In the genomic region with DNA sequence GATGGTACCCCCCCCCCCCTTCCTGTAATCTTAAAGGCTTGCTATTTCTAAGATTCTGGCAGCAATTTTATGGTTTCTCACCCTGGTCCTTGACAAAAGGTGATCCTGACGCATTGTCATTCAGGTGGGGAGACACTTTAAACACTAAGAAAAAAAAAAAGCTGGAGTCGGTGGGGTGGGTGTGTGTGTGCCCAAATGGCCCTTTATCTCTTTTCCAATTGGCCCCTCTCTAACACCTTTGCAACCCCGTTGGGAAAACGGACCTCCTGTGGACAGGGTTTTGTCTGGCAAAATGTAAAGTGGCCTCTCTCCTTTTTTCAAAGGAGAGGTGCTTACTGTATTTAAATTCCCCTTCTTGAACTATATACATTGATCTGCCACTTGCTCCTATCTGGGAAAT, we compare ENCODE assay signal across 12 mouse cellular contexts. TPM values are rescaled to one million over a fixed set of nuclear protein-coding genes. Genes with fewer than 3 reads are reported as not detected.
DNase-seq lines count a peak whose midpoint lies in the region; ATAC-seq and TF ChIP-seq lines count a peak whose summit lies in the region.
"Had no signal": no experiment of that assay in that cellular context is flagged by ENCODE, and none has a peak within 500 bp of the region (broad histone marks: within the 10 kb centered on the region; RNA-seq: fewer than 3 reads in every experiment).

No protein-coding gene starts in this region.

- no peak overlapping the region for H3K27ac ChIP-seq in heart, postnatal 0 days (ENCODE audit: low read depth)
- H3K27ac ChIP-seq in embryonic facial prominence, embryonic 12.5 days, result no peak overlapping the region
- 0 out of 2 replicates have a peak overlapping the region, but pooled peaks have one; percentile 88 for H3K27ac ChIP-seq in hindbrain, embryonic 14.5 days
- H3K27ac ChIP-seq in midbrain, embryonic 15.5 days, result peak overlapping the region; percentile 90
- H3K27ac ChIP-seq: gastrocnemius, adult 2 months had no signal

- no peaks in the 10 kb centered on the region for H3K36me3 ChIP-seq in heart, postnatal 0 days (replicated peaks; ENCODE audit: control insufficient read depth, insufficient read depth, low read length)
- H3K36me3 ChIP-seq in embryonic facial prominence, embryonic 12.5 days, result no peaks in the 10 kb centered on the region
- no peaks in the 10 kb centered on the region for H3K36me3 ChIP-seq in hindbrain, embryonic 14.5 days (replicated peaks; ENCODE audit: control insufficient read depth, insufficient read depth)
- H3K36me3 ChIP-seq in midbrain, embryonic 15.5 days (replicated peaks), result no peaks in the 10 kb centered on the region

- H3K4me3 ChIP-seq in heart, postnatal 0 days (ENCODE audit: low read depth, low read length), result 0 out of 2 replicates have a peak overlapping the region, but pooled peaks have one; percentile 88
- peak overlapping the region; percentile 85 for H3K4me3 ChIP-seq in embryonic facial prominence, embryonic 12.5 days
- peak overlapping the region; percentile 91 for H3K4me3 ChIP-seq in hindbrain, embryonic 14.5 days (replicated peaks; ENCODE audit: low read length)
- H3K4me3 ChIP-seq in midbrain, embryonic 15.5 days, result peak overlapping the region; percentile 99

- ATAC-seq in heart, postnatal 0 days (ENCODE audit: insufficient read depth, low read depth), result no peak
- ATAC-seq in embryonic facial prominence, embryonic 12.5 days (ENCODE audit: insufficient number of reproducible peaks, insufficient read depth, low FRiP score, low TSS enrichment), result no peak
- no peak for ATAC-seq in hindbrain, embryonic 14.5 days (ENCODE audit: low FRiP score)
- no peak for ATAC-seq in midbrain, embryonic 15.5 days (replicated peaks)
- ATAC-seq: CD4-positive, CD25-positive, alpha-beta regulatory T cell, adult 4 months had no signal

- peak overlapping the region; percentile 98 for H3K4me2 ChIP-seq in heart, postnatal 0 days (ENCODE audit: low read depth, low read length)
- H3K4me2 ChIP-seq in embryonic facial prominence, embryonic 12.5 days (replicated peaks), result peak overlapping the region; percentile 71
- peak overlapping the region; percentile 70 for H3K4me2 ChIP-seq in hindbrain, embryonic 14.5 days (replicated peaks)
- H3K4me2 ChIP-seq in midbrain, embryonic 15.5 days, result peak overlapping the region; percentile 82

- WGBS in heart, postnatal 0 days, result 66% methylated on average over 4 of the region's 4 CpGs
- WGBS in embryonic facial prominence, embryonic 12.5 days, result 9% methylated on average over 4 of the region's 4 CpGs
- 5% methylated on average over 4 of the region's 4 CpGs for WGBS in hindbrain, embryonic 14.5 days
- WGBS in midbrain, embryonic 15.5 days, result 5% methylated on average over 4 of the region's 4 CpGs

- peaks cover 33% of the 10 kb centered on the region for H3K4me1 ChIP-seq in heart, postnatal 0 days (ENCODE audit: control insufficient read depth, insufficient read depth)
- peaks cover 35% of the 10 kb centered on the region for H3K4me1 ChIP-seq in embryonic facial prominence, embryonic 12.5 days
- H3K4me1 ChIP-seq in hindbrain, embryonic 14.5 days (replicated peaks; ENCODE audit: control insufficient read depth, insufficient read depth, low read length), result peaks cover 30% of the 10 kb centered on the region
- peaks cover 46% of the 10 kb centered on the region for H3K4me1 ChIP-seq in midbrain, embryonic 15.5 days

- TF ChIP-seq EP300 in heart, postnatal 0 days (IDR thresholded peaks at IDR 0.05; ENCODE audit: low read depth), result no peak

- no peaks in the 10 kb centered on the region for H3K9me3 ChIP-seq in heart, postnatal 0 days (replicated peaks; ENCODE audit: control insufficient read depth, low read length)
- no peaks in the 10 kb centered on the region for H3K9me3 ChIP-seq in embryonic facial prominence, embryonic 12.5 days
- no peaks in the 10 kb centered on the region for H3K9me3 ChIP-seq in hindbrain, embryonic 14.5 days (ENCODE audit: control insufficient read depth, low read length)
- H3K9me3 ChIP-seq in midbrain, embryonic 15.5 days, result no peaks in the 10 kb centered on the region

- TF ChIP-seq CTCF in heart, postnatal 0 days (IDR thresholded peaks at IDR 0.05; ENCODE audit: low read depth), result no peak

- intact Hi-C loops in heart, postnatal 25 days (cut with DNase I), result loop anchor here (5.0 kb wide), 2 partner anchors 33 to 208 kb away; no protein-coding TSS in a partner anchor

- no peaks in the 10 kb centered on the region for H3K27me3 ChIP-seq in heart, postnatal 0 days (ENCODE audit: control insufficient read depth, insufficient read depth, low read length)
- no peaks in the 10 kb centered on the region for H3K27me3 ChIP-seq in embryonic facial prominence, embryonic 12.5 days
- H3K27me3 ChIP-seq in hindbrain, embryonic 14.5 days (ENCODE audit: control insufficient read depth, insufficient read depth, low read length), result no peaks in the 10 kb centered on the region
- H3K27me3 ChIP-seq in midbrain, embryonic 15.5 days (replicated peaks), result no peaks in the 10 kb centered on the region

- DNase-seq in heart, postnatal 0 days (ENCODE audit: low spot score), result no peak
- no peak for DNase-seq in heart, postnatal 25 days (ENCODE audit: low spot score)
- DNase-seq in hindbrain, embryonic 14.5 days (ENCODE audit: low spot score), result no peak
- no peak for DNase-seq in urinary bladder, postnatal 25 days (ENCODE audit: low spot score)
- no peak for DNase-seq in adrenal gland, adult 18-20 months (ENCODE audit: low spot score in 2 of 2)
- DNase-seq in yolk sac, embryonic 10.5 days (ENCODE audit: low spot score), result no peak
- DNase-seq: cerebellum, adult 9-10 months; gastrocnemius, adult 2 months; layer of hippocampus, postnatal 36 days had no signal

- no peak overlapping the region for H3K9ac ChIP-seq in heart, postnatal 0 days (replicated peaks; ENCODE audit: low read depth, low read length)
- peak overlapping the region; percentile 96 for H3K9ac ChIP-seq in embryonic facial prominence, embryonic 12.5 days
- peak overlapping the region; percentile 94 for H3K9ac ChIP-seq in hindbrain, embryonic 14.5 days
- H3K9ac ChIP-seq in midbrain, embryonic 15.5 days, result peak overlapping the region; percentile 97

RNA-seq across cellular contexts. Expression of a gene that starts 2.5 kb away (rescaled TPM):
- total RNA-seq in heart, postnatal 0 days (2014; rRNA removed; ENCODE audit: low replicate concordance), result 11.3 and 15.5 TPM in 2 replicates
- polyA plus RNA-seq in heart, postnatal 0 days (2015; fragmentation: Nextera tagmentation; extraction: Ambion mirVana), result 2.2 and 3.1 TPM in 2 replicates
- total RNA-seq in heart, postnatal 25 days (2021), result 1 to 10 TPM; 3.7 to 3.8 TPM
- 39.8 and 42.3 TPM in 2 replicates for polyA plus RNA-seq in embryonic facial prominence, embryonic 12.5 days (2016; fragmentation: Nextera tagmentation; extraction: Ambion mirVana)
- 21.6 and 28.5 TPM in 2 replicates for polyA plus RNA-seq in hindbrain, embryonic 14.5 days (2014; fragmentation: Nextera tagmentation; extraction: Ambion mirVana)
- 41.8 and 48.7 TPM in 2 replicates for polyA plus RNA-seq in midbrain, embryonic 15.5 days (2015; fragmentation: Nextera tagmentation; extraction: Ambion mirVana)
- 10 to 100 TPM; 12.7 to 13.9 TPM for total RNA-seq in adrenal gland, adult 18-20 months (2021)
- polyA plus RNA-seq: CD4-positive, CD25-positive, alpha-beta regulatory T cell, adult 4 months had no signal

Comparison
In these comparisons a context has a peak if more than half of its experiments do, and no peak if none do; other contexts are left out.
1. H3K27ac ChIP-seq: peak in hindbrain, embryonic 14.5 days (single experiment) and midbrain, embryonic 15.5 days (single experiment); none in heart, postnatal 0 days (single experiment) and embryonic facial prominence, embryonic 12.5 days (single experiment).
2. Peak in every context shown above with its lines, with median percentiles within 50 percentile points of each other: H3K4me2 ChIP-seq and H3K4me3 ChIP-seq.